ENCODE assay signal across 14 mouse cellular contexts in genomic region chr13:92467891-92468290, GRCm38 (mm10). TPM values are rescaled to one million over a fixed set of nuclear protein-coding genes. Genes with fewer than 3 reads are reported as not detected.
"Had no signal": no experiment of that assay in that cellular context is flagged by ENCODE, and none has a peak within 500 bp of the region (broad histone marks: within the 10 kb centered on the region; RNA-seq: fewer than 3 reads in every experiment).

No protein-coding gene starts in this region.

- ATAC-seq: intestine, embryonic 15.5 days; liver, postnatal 0 days; midbrain, embryonic 13.5 days had no signal

- DNase-seq: kidney, adult 18-20 months; liver; liver, embryonic 13.5 days; liver, postnatal 0 days; right cerebral cortex, postnatal 4 days; spleen, adult 18-20 months; thymus, adult 18-20 months; thymus, postnatal 14 days had no signal

- H3K9ac ChIP-seq: intestine, embryonic 15.5 days; limb, embryonic 12.5 days; liver, embryonic 13.5 days; liver, postnatal 0 days; lung, embryonic 15.5 days; midbrain, embryonic 13.5 days had no signal

- H3K4me3 ChIP-seq: intestine, embryonic 15.5 days; layer of hippocampus, adult 2 months; limb, embryonic 12.5 days; liver, embryonic 13.5 days; lung, embryonic 15.5 days; midbrain, embryonic 13.5 days had no signal

- H3K4me1 ChIP-seq: intestine, embryonic 15.5 days; limb, embryonic 12.5 days; liver, embryonic 13.5 days; lung, embryonic 15.5 days; midbrain, embryonic 13.5 days had no signal

- H3K4me2 ChIP-seq: intestine, embryonic 15.5 days; limb, embryonic 12.5 days; liver, embryonic 13.5 days; lung, embryonic 15.5 days; midbrain, embryonic 13.5 days had no signal

- H3K36me3 ChIP-seq: intestine, embryonic 15.5 days; limb, embryonic 12.5 days; liver, embryonic 13.5 days; lung, embryonic 15.5 days had no signal

- H3K9me3 ChIP-seq: intestine, embryonic 15.5 days; limb, embryonic 12.5 days; liver, embryonic 13.5 days; lung, embryonic 15.5 days; midbrain, embryonic 13.5 days had no signal

- H3K27me3 ChIP-seq: intestine, embryonic 15.5 days; limb, embryonic 12.5 days; liver, embryonic 13.5 days; lung, embryonic 15.5 days; midbrain, embryonic 13.5 days had no signal

- H3K27ac ChIP-seq: intestine, embryonic 15.5 days; layer of hippocampus, adult 2 months; limb, embryonic 12.5 days; liver, embryonic 13.5 days; lung, embryonic 15.5 days; midbrain, embryonic 13.5 days had no signal

RNA-seq across cellular contexts. Expression of gene Fam151b, which starts 15.9 kb away (rescaled TPM):
- polyA plus RNA-seq: intestine, embryonic 15.5 days had no signal

RNA-seq across cellular contexts. Expression of gene Ankrd34b, which starts 42.2 kb away (rescaled TPM):
- polyA plus RNA-seq: limb, embryonic 12.5 days; liver, postnatal 0 days; urinary bladder, adult 2 months had no signal
